Mouse (Mus musculus) liver, embryonic 12.5 days (tissue): ENCODE data around the gene Axl. TPM values are rescaled to one million over a fixed set of nuclear protein-coding genes. Genes with fewer than 3 reads are reported as not detected.

Source experiments
- microRNA-seq: library from miRNA; unstranded; fragments of <30 nt; microRNA quantifications from one replicate; pipeline ENCODE4, GENCODE M21; 2017
- polyA plus RNA-seq: library from polyadenylated mRNA; unstranded; fragments of >200 nt; fragmentation: Nextera tagmentation; extraction: Ambion mirVana; gene quantifications from 2 replicates; pipeline ENCODE4 v1.2.1, GENCODE M21; 2016

The Axl gene
- polyA plus RNA-seq, 1 experiment from 2014 or later: 14.1 TPM

Small RNA genes within 50 kb of the gene (microRNA-seq; reads per million reads assigned to microRNA genes)
- gene Gm24865: not detected

Other genes with a start within 250 kb of the Axl start
- not detected in 2 replicates for gene Ceacam2, start 248.8 kb downstream of the Axl start, polyA plus RNA-seq
- gene Erich4, start 172.8 kb downstream of the Axl start, polyA plus RNA-seq: 0.13 and 0.14 TPM in 2 replicates
- 12.4 and 15.9 TPM in 2 replicates for gene Dmac2, start 169.3 kb downstream of the Axl start, polyA plus RNA-seq
- gene B3gnt8, start 162.1 kb downstream of the Axl start, polyA plus RNA-seq: 2.6 and 2.9 TPM in 2 replicates
- gene Bckdha, start 129.7 kb downstream of the Axl start, polyA plus RNA-seq: 21.0 and 21.7 TPM in 2 replicates
- 80.4 and 82.2 TPM in 2 replicates for gene Exosc5, start 129.5 kb downstream of the Axl start, polyA plus RNA-seq
- gene Tmem91, start 113.5 kb downstream of the Axl start, polyA plus RNA-seq: 2.0 and 3.2 TPM in 2 replicates
- 24.9 and 29.5 TPM in 2 replicates for gene B9d2, start 107.9 kb downstream of the Axl start, polyA plus RNA-seq
- 13.6 and 14.2 TPM in 2 replicates for gene Tgfb1, start 101.7 kb downstream of the Axl start, polyA plus RNA-seq
- 14.7 and 15.2 TPM in 2 replicates for gene Ccdc97, start 69.6 kb downstream of the Axl start, polyA plus RNA-seq
- 46.1 and 52.3 TPM in 2 replicates for gene Hnrnpul1, start 33.9 kb downstream of the Axl start, polyA plus RNA-seq
- 0.62 and 0.81 TPM in 2 replicates for gene Cyp2s1, start 28.2 kb upstream of the Axl start, polyA plus RNA-seq
- gene Cyp2b10, start 108.9 kb upstream of the Axl start, polyA plus RNA-seq: 0.06 TPM in 1 of 2 replicates, not detected in the other